Mouse (Mus musculus) stomach, postnatal 0 days (tissue): ENCODE data around the gene Oprm1.

Experiments
- CTCF ChIP-seq: IDR thresholded peaks from 2 replicates; pipeline ENCODE4 v1.5.1; 2016; ENCODE audit warnings: antibody characterized with exemption, low read depth, mild to moderate bottlenecking, moderate library complexity
- EP300 ChIP-seq: optimal IDR thresholded peaks from 2 replicates; pipeline ENCODE3; 2016; ENCODE audit warnings: antibody characterized with exemption

- TF ChIP-seq CTCF = no peak
- TF ChIP-seq EP300 = no peak
These were observed 209.4 kb downstream of the Oprm1 start for GRCm38 (mm10) chr10:6967588-6968242.
